Mouse (Mus musculus) embryonic facial prominence, embryonic 11.5 days (tissue): ENCODE measurements around the gene Meis2. TPM values are rescaled to one million over a fixed set of nuclear protein-coding genes. Genes with fewer than 3 reads are reported as not detected.

Source experiments
- ATAC-seq: fragments of 200-750 bp; cut with Nextera tagmentation; replicated peaks from 2 replicates; pipeline ENCODE4 v1.8.0; 2017; ENCODE audit warnings: low read depth; ENCODE audit not compliant: insufficient number of reproducible peaks, low FRiP score, low TSS enrichment
- DNase-seq: peaks from one replicate; pipeline ENCODE4 v3.0.0-alpha.2; 2015; ENCODE audit warnings: low spot score
- H3K27ac ChIP-seq: fragments of 300-500 bp; sonication (generic); replicated peaks from 2 replicates; pipeline ENCODE4 v1.5.1; 2014; ENCODE audit warnings: mild to moderate bottlenecking, low read depth, low read length, control low read depth
- H3K27me3 ChIP-seq: fragments of 300-500 bp; sonication (generic); 2 replicates; pipeline ENCODE4 v1.6.1; 2014; ENCODE audit warnings: mild to moderate bottlenecking, low read length, moderate library complexity, mixed read lengths; ENCODE audit not compliant: control insufficient read depth, insufficient read depth
- H3K36me3 ChIP-seq: fragments of 300-500 bp; sonication (generic); replicated peaks from 2 replicates; pipeline ENCODE4 v1.6.1; 2014; ENCODE audit warnings: low read depth, mild to moderate bottlenecking, low read length, moderate library complexity, mixed read lengths; ENCODE audit not compliant: control insufficient read depth, insufficient read depth
- H3K4me1 ChIP-seq: fragments of 300-500 bp; sonication (generic); 2 replicates; pipeline ENCODE4 v1.6.1; 2014; ENCODE audit warnings: low read length, mixed read lengths; ENCODE audit not compliant: control insufficient read depth, insufficient read depth
- H3K4me2 ChIP-seq: fragments of 300-500 bp; sonication (generic); 2 replicates; pipeline ENCODE4 v1.6.1; 2014; ENCODE audit warnings: low read depth, mild to moderate bottlenecking, control low read depth, low read length, moderate library complexity
- H3K4me3 ChIP-seq: fragments of 300-500 bp; sonication (generic); 2 replicates; pipeline ENCODE4 v1.5.1; 2014; ENCODE audit warnings: low read depth, low read length, control low read depth
- H3K9ac ChIP-seq: fragments of 300-500 bp; sonication (generic); replicated peaks from 2 replicates; pipeline ENCODE4 v1.6.1; 2014; ENCODE audit warnings: mild to moderate bottlenecking, control low read depth, low read length
- H3K9me3 ChIP-seq: fragments of 300-500 bp; sonication (generic); replicated peaks from 2 replicates; pipeline ENCODE4 v1.6.1; 2016; ENCODE audit warnings: mild to moderate bottlenecking, low read length, inconsistent platforms, mixed read lengths; ENCODE audit not compliant: control insufficient read depth
- WGBS: fragments of 180-500 bp; shearing (Covaris S2); extraction: QIAGEN DNeasy Blood & Tissue Kit; methylation state at CpG from one replicate; pipeline ENCODE4 v1.1.7; 2014; 5-methylcytosine and 5-hydroxymethylcytosine counted together
- polyA plus RNA-seq: library from polyadenylated mRNA; unstranded; fragments of >200 nt; fragmentation: Nextera tagmentation; extraction: Ambion mirVana; gene quantifications from 2 replicates; pipeline ENCODE4 v1.2.1, GENCODE M21; 2014

The Meis2 gene
- polyA plus RNA-seq, 1 experiment from 2014 or later: 65.3 TPM

GRCm38 (mm10) chr2:115943044-115943443 lies 122.6 kb downstream of the Meis2 start:
- DNase-seq (no peak), ATAC-seq (no peak)
- no peak overlapping the region for H3K27ac ChIP-seq
- H3K9me3 ChIP-seq: no peaks in the 10 kb centered on the region
- no peaks in the 10 kb centered on the region for H3K4me1 ChIP-seq
- WGBS: 91% methylated on average over 8 of the region's 8 CpGs
- no peak overlapping the region for H3K9ac ChIP-seq
- no peak overlapping the region for H3K4me3 ChIP-seq
- no peaks in the 10 kb centered on the region for H3K36me3 ChIP-seq
- H3K4me2 ChIP-seq: no peak overlapping the region
- no peaks in the 10 kb centered on the region for H3K27me3 ChIP-seq

GRCm38 (mm10) chr2:115939849-115940248 lies 125.8 kb downstream of the Meis2 start:
- WGBS: 95% methylated on average over 5 of the region's 5 CpGs
- ATAC-seq: no peak

GRCm38 (mm10) chr2:115938926-115939563 lies 126.6 kb downstream of the Meis2 start:
- ATAC-seq: no peak

More at GRCm38 (mm10) chr2:115939849-115940248, 125.8 kb downstream of the Meis2 start:
- no peak for DNase-seq
- H3K9me3 ChIP-seq: no peaks in the 10 kb centered on the region
- H3K4me1 ChIP-seq: no peaks in the 10 kb centered on the region
- H3K36me3 ChIP-seq: no peaks in the 10 kb centered on the region
- H3K4me3 ChIP-seq: no peak overlapping the region
- no peaks in the 10 kb centered on the region for H3K27me3 ChIP-seq
- no peak overlapping the region for H3K9ac ChIP-seq
- no peak overlapping the region for H3K27ac ChIP-seq
- no peak overlapping the region for H3K4me2 ChIP-seq

GRCm38 (mm10) chr2:115938296-115938695 lies 127.3 kb downstream of the Meis2 start:
- Histone ChIP-seq H3K27me3 (no peaks in the 10 kb centered on the region), H3K27ac (no peak overlapping the region), H3K4me1 (no peaks in the 10 kb centered on the region), H3K9me3 (no peaks in the 10 kb centered on the region), H3K9ac (no peak overlapping the region), H3K4me3 (no peak overlapping the region), H3K36me3 (no peaks in the 10 kb centered on the region), H3K4me2 (no peak overlapping the region)
- ATAC-seq: no peak
- WGBS: 87% methylated on average over 3 of the region's 3 CpGs
- DNase-seq: no peak

More at GRCm38 (mm10) chr2:115938926-115939563, 126.6 kb downstream of the Meis2 start:
- Histone ChIP-seq H3K27ac (no peak overlapping the region), H3K9me3 (no peaks in the 10 kb centered on the region), H3K4me3 (no peak overlapping the region), H3K4me1 (no peaks in the 10 kb centered on the region), H3K27me3 (no peaks in the 10 kb centered on the region), H3K36me3 (no peaks in the 10 kb centered on the region), H3K9ac (no peak overlapping the region), H3K4me2 (no peak overlapping the region)
- no peak for DNase-seq
- 91% methylated on average over 8 of the region's 8 CpGs for WGBS

DNA sequence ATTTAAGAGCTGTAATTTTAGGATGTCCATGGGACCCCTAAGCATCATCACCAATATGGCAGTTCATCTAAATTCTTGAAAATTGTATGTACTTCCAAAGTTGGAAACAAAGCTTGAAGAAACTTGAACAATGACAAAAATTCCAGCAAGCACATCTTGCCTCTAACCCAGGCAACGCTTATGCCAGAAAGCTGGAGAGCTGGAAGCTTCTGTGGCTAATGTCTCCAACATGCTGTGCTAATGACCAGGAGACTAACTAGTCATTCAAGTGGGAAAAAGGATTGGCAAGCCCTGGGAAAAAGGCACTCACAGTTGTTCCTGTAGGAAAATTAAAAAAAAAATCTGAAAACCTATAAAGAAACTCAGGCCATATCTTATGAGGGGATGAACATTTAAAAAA lies 127.7 kb downstream of the Meis2 start:
- Histone ChIP-seq H3K27ac (no peak overlapping the region), H3K27me3 (no peaks in the 10 kb centered on the region), H3K36me3 (no peaks in the 10 kb centered on the region), H3K9ac (no peak overlapping the region), H3K4me1 (no peaks in the 10 kb centered on the region), H3K4me2 (no peak overlapping the region), H3K9me3 (no peaks in the 10 kb centered on the region), H3K4me3 (no peak overlapping the region)
- WGBS: 81% methylated on average over 1 of the region's 1 CpGs
- DNase-seq: no peak
- no peak for ATAC-seq

DNA sequence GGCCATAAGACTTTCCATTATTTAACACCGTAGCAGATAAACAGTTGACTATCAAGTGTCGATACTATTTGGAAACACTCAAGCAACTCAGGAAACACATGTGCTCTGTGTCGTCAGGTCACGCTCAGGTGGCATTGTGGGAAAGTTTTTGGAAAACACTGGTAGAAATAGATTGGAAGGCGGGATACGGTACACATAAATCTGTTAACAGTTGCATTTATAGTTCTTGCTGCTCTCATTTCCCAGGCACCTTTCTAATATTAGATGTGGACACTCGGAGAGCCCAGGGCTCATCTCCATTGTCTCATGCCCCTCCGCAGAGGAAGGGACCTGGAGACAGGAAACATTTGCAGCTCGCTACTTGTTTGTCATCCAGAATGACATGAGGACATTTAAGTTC lies 128.9 kb downstream of the Meis2 start:
- Histone ChIP-seq H3K9ac (no peak overlapping the region), H3K27me3 (no peaks in the 10 kb centered on the region), H3K27ac (no peak overlapping the region), H3K4me2 (no peak overlapping the region), H3K9me3 (no peaks in the 10 kb centered on the region), H3K4me1 (no peaks in the 10 kb centered on the region), H3K4me3 (no peak overlapping the region), H3K36me3 (no peaks in the 10 kb centered on the region)
- 86% methylated on average over 9 of the region's 9 CpGs for WGBS
- no peak for DNase-seq
- ATAC-seq: no peak

GRCm38 (mm10) chr2:115934299-115934698 lies 131.3 kb downstream of the Meis2 start:
- Histone ChIP-seq H3K27me3 (no peaks in the 10 kb centered on the region), H3K36me3 (no peaks in the 10 kb centered on the region), H3K4me3 (no peak overlapping the region), H3K9ac (no peak overlapping the region), H3K9me3 (no peaks in the 10 kb centered on the region), H3K4me1 (no peaks in the 10 kb centered on the region), H3K27ac (no peak overlapping the region), H3K4me2 (no peak overlapping the region)
- DNase-seq (no peak), ATAC-seq (no peak)
- WGBS: 92% methylated on average over 2 of the region's 2 CpGs

GRCm38 (mm10) chr2:115933259-115933658 lies 132.4 kb downstream of the Meis2 start:
- Histone ChIP-seq H3K27me3 (no peaks in the 10 kb centered on the region), H3K4me2 (no peak overlapping the region), H3K27ac (no peak overlapping the region), H3K36me3 (no peaks in the 10 kb centered on the region), H3K4me3 (no peak overlapping the region), H3K4me1 (no peaks in the 10 kb centered on the region), H3K9me3 (no peaks in the 10 kb centered on the region), H3K9ac (no peak overlapping the region)
- WGBS: 77% methylated on average over 2 of the region's 2 CpGs
- DNase-seq (no peak), ATAC-seq (no peak)
